Mouse (Mus musculus) MEL (cell line): ENCODE measurements around the gene Otud7b. TPM values are rescaled to one million over a fixed set of nuclear protein-coding genes. Genes with fewer than 3 reads are reported as not detected.
A peak's percentile ranks its signal among the peaks of the same experiment; 100 is the strongest.

Experiments used
- DNase-seq: peaks from one replicate; pipeline ENCODE4 v3.0.0; 2011; ENCODE audit warnings: low read depth, low spot score
- H3K27ac ChIP-seq: 2 replicates; pipeline ENCODE4 v1.5.1; 2012; ENCODE audit warnings: low read depth, mild to moderate bottlenecking, control low read depth, low read length, moderate library complexity; ENCODE audit not compliant: control insufficient read depth
- H3K27me3 ChIP-seq, 2 experiments: fragments of 150-350 bp in 1 of 2; sonication (generic) in 1 of 2; 2 replicates each; pipeline ENCODE4 v1.6.1; 2012; ENCODE audit warnings: low read length in 2 of 2, mild to moderate bottlenecking in 2 of 2, improper control_type of control experiment in 1 of 2, moderate library complexity in 1 of 2; ENCODE audit not compliant: insufficient read depth in 2 of 2, control insufficient read depth in 1 of 2
- H3K36me3 ChIP-seq, 2 experiments: 2 replicates each; pipeline ENCODE4 v1.6.1; 2012 to 2014; ENCODE audit warnings: low read length in 2 of 2, improper control_type of control experiment in 1 of 2, inconsistent platforms in 1 of 2, mild to moderate bottlenecking in 1 of 2; ENCODE audit not compliant: insufficient read depth in 2 of 2, control insufficient read depth in 1 of 2
- H3K4me1 ChIP-seq, 2 experiments: fragments of 150-350 bp in 1 of 2; sonication (generic) in 1 of 2; 2 replicates each; pipeline ENCODE4 v1.6.1; 2012; ENCODE audit warnings: low read length in 2 of 2, improper control_type of control experiment in 1 of 2, mild to moderate bottlenecking in 1 of 2; ENCODE audit not compliant: insufficient read depth in 2 of 2, control insufficient read depth in 1 of 2
- H3K4me3 ChIP-seq, 2 experiments: fragments of 150-350 bp in 1 of 2; sonication (generic) in 1 of 2; 2 replicates each; pipeline ENCODE4 v1.5.1; 2012; ENCODE audit warnings: low read depth in 2 of 2, low read length in 2 of 2, mild to moderate bottlenecking in 2 of 2, moderate library complexity in 2 of 2, control low read depth in 1 of 2, improper control_type of control experiment in 1 of 2; ENCODE audit not compliant: control insufficient read depth in 1 of 2, insufficient read depth in 1 of 2
- H3K79me2 ChIP-seq: 2 replicates; pipeline ENCODE4 v1.6.1; 2012; ENCODE audit warnings: mild to moderate bottlenecking, low read length, moderate library complexity; ENCODE audit not compliant: control insufficient read depth, poor library complexity, insufficient read depth
- H3K9ac ChIP-seq: 2 replicates; pipeline ENCODE4 v1.6.1; 2012; ENCODE audit warnings: low read depth, mild to moderate bottlenecking, control low read depth, low read length, moderate library complexity; ENCODE audit not compliant: control insufficient read depth, poor library complexity, severe bottlenecking
- H3K9me3 ChIP-seq: fragments of 150-350 bp; sonication (generic); replicated peaks from 2 replicates; pipeline ENCODE4 v1.6.1; 2012; ENCODE audit warnings: mild to moderate bottlenecking, low read length, improper control_type of control experiment, moderate library complexity; ENCODE audit not compliant: insufficient read depth
- ELF1 ChIP-seq: IDR thresholded peaks from 2 replicates; pipeline ENCODE4 v1.6.1; 2014; ENCODE audit warnings: low read depth, mild to moderate bottlenecking, inconsistent platforms, low read length, improper control_type of control experiment, moderate library complexity
- EP300 ChIP-seq, 2 experiments: IDR thresholded peaks; 2 replicates each; pipeline ENCODE4 v1.6.1; 2011; ENCODE audit warnings: improper control_type of control experiment in 2 of 2, low read length in 2 of 2, low read depth in 1 of 2, mild to moderate bottlenecking in 1 of 2
- ETS1 ChIP-seq: IDR thresholded peaks from 2 replicates; pipeline ENCODE4 v1.6.1; 2012; ENCODE audit warnings: low read depth, mild to moderate bottlenecking, inconsistent platforms, low read length, improper control_type of control experiment, moderate library complexity
- GATA1 ChIP-seq: IDR thresholded peaks from 2 replicates; pipeline ENCODE4 v1.6.1; 2011; ENCODE audit warnings: low read depth, low read length, improper control_type of control experiment
- JUND ChIP-seq: IDR thresholded peaks from 2 replicates; pipeline ENCODE4 v1.6.1; 2011; ENCODE audit warnings: low read depth, mild to moderate bottlenecking, improper control_type of control experiment, low read length
- KAT2A ChIP-seq: conservative IDR thresholded peaks from 2 replicates; pipeline ENCODE4 v1.6.1; 2012; ENCODE audit warnings: low read depth, low read length, improper control_type of control experiment, inconsistent platforms
- MAFK ChIP-seq: IDR thresholded peaks from 2 replicates; pipeline ENCODE4 v1.6.1; 2011; ENCODE audit warnings: low read depth, mild to moderate bottlenecking, low read length, improper control_type of control experiment, borderline replicate concordance
- POLR2A ChIP-seq, 2 experiments: IDR thresholded peaks; 2 replicates each; pipeline ENCODE4 v1.6.1; 2011 to 2012; ENCODE audit warnings: low read length in 2 of 2, mild to moderate bottlenecking in 2 of 2, control low read depth in 1 of 2, improper control_type of control experiment in 1 of 2, low read depth in 1 of 2, moderate library complexity in 1 of 2; ENCODE audit not compliant: control insufficient read depth in 1 of 2, insufficient read depth in 1 of 2, poor library complexity in 1 of 2
- SMC3 ChIP-seq: IDR thresholded peaks from 2 replicates; pipeline ENCODE4 v1.6.1; 2011; ENCODE audit warnings: low read depth, low read length, improper control_type of control experiment
- TCF12 ChIP-seq: IDR thresholded peaks from 2 replicates; pipeline ENCODE4 v1.6.1; 2014; ENCODE audit warnings: low read depth, mild to moderate bottlenecking, inconsistent platforms, low read length, improper control_type of control experiment, moderate library complexity
- UBTF ChIP-seq: IDR thresholded peaks from 2 replicates; pipeline ENCODE4 v1.6.1; 2012; ENCODE audit warnings: low read depth, mild to moderate bottlenecking, inconsistent platforms, low read length, improper control_type of control experiment, moderate library complexity, borderline replicate concordance; ENCODE audit not compliant: insufficient read depth
- ZKSCAN1 ChIP-seq: IDR thresholded peaks from 2 replicates; pipeline ENCODE4 v1.6.1; 2012; ENCODE audit warnings: low read depth, mild to moderate bottlenecking, inconsistent platforms, low read length, improper control_type of control experiment, moderate library complexity
- polyA plus RNA-seq, 2 experiments: library from polyadenylated mRNA; stranded (reverse) in 1 of 2; unstranded in 1 of 2; fragments of >175 nt in 1 of 2; fragments of >200 nt in 1 of 2; gene quantifications; 2 replicates each; pipeline versions ENCODE4 v1.2.1 to v1.2.4; 2012; ENCODE audit warnings: low replicate concordance in 2 of 2, low read depth in 1 of 2; ENCODE audit not compliant: insufficient read length in 2 of 2, insufficient read depth in 1 of 2, missing spikeins in 1 of 2
- total RNA-seq: library from RNA; depleted of rRNA; stranded (reverse); fragments of 300-350 nt; gene quantifications from 2 replicates; pipeline ENCODE4 v1.2.3, GENCODE M21; 2012

Otud7b gene
- total and polyA plus RNA-seq, 3 experiments, result 17.9 to 25.8 (median 24.4) TPM

- no peaks in the 10 kb centered on the region for H3K9me3 ChIP-seq
- H3K9ac ChIP-seq, result no peak overlapping the region
- H3K27me3 ChIP-seq, result no peaks in the 10 kb centered on the region
- no peak overlapping the region for H3K4me3 ChIP-seq
- no peaks in the 10 kb centered on the region for H3K79me2 ChIP-seq
- TF ChIP-seq ETS1, result 0 out of 2 replicates have a peak, but pooled peaks have one; percentile 16
- no peak for TF ChIP-seq SMC3
- peak; percentile 60 for DNase-seq
- H3K27ac ChIP-seq, result no peak overlapping the region
- peaks cover 9% of the 10 kb centered on the region in 2 experiments; a peak in 3 of 4 replicates for H3K4me1 ChIP-seq
- peaks cover 16 to 19% of the 10 kb centered on the region in 2 experiments for H3K36me3 ChIP-seq
Observed at GRCm38 (mm10) chr3:96151836-96152235, 47.5 kb downstream of the Otud7b start.

- Histone ChIP-seq H3K36me3 (peaks cover 15 to 16% of the 10 kb centered on the region in 2 experiments), H3K27ac (no peak overlapping the region)
Observed at GRCm38 (mm10) chr3:96152611-96153010, 48.3 kb downstream of the Otud7b start.

DNA sequence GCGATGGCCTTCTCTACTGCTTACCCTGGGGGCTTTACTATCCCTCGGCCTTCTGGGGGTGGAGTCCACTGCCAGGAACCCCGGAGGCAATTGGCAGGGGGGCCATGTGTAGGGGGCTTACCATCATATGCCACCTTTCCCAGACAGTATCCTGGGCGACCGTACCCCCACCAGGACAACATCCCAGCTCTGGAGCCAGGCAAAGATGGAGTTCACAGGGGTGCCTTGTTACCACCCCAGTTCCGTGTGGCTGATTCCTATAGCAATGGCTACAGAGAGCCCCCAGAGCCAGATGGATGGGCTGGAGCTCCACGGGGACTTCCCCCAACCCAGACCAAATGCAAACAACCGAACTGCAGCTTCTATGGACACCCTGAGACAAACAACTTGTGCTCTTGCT lies 51.2 kb downstream of the Otud7b start:
- H3K79me2 ChIP-seq, result no peaks in the 10 kb centered on the region

More at GRCm38 (mm10) chr3:96152611-96153010, 48.3 kb downstream of the Otud7b start:
- Histone ChIP-seq H3K4me1 (peaks cover 8 to 9% of the 10 kb centered on the region in 2 experiments; a peak in 3 of 4 replicates), H3K9ac (no peak overlapping the region), H3K27me3 (no peaks in the 10 kb centered on the region), H3K4me3 (no peak overlapping the region), H3K9me3 (no peaks in the 10 kb centered on the region), H3K79me2 (no peaks in the 10 kb centered on the region)
- no peak for DNase-seq
- TF ChIP-seq UBTF, result no peak
- TF ChIP-seq TCF12, result no peak
- TF ChIP-seq KAT2A, result no peak
- no peak for TF ChIP-seq JUND
- TF ChIP-seq ZKSCAN1, result no peak
- TF ChIP-seq EP300 (IDR thresholded peaks at IDR 0.05; ENCODE audit: low read depth in 1 of 2, low read length in 2 of 2), result no peak
- TF ChIP-seq GATA1, result no peak
- TF ChIP-seq ELF1, result no peak

More for the DNA sequence above, 51.2 kb downstream of the Otud7b start:
- no peak overlapping the region for H3K4me3 ChIP-seq
- TF ChIP-seq POLR2A (IDR thresholded peaks at IDR 0.05; ENCODE audit: control insufficient read depth in 1 of 2, insufficient read depth in 1 of 2, low read depth in 1 of 2, low read length in 2 of 2, poor library complexity in 1 of 2) (0 out of 4 replicates have a peak, but pooled peaks of 1 of the 2 experiments have one; percentile 2), MAFK (no peak)
- TF ChIP-seq, all 39 proteins: peak for 1
- no peak for DNase-seq
- H3K9ac ChIP-seq, result no peak overlapping the region
- H3K27me3 ChIP-seq, result no peaks in the 10 kb centered on the region
- peaks cover 0 to 8% of the 10 kb centered on the region in 2 experiments; a peak in 2 of 4 replicates for H3K4me1 ChIP-seq
- no peak overlapping the region for H3K27ac ChIP-seq
- H3K9me3 ChIP-seq, result no peaks in the 10 kb centered on the region
- peaks cover 6 to 13% of the 10 kb centered on the region in 2 experiments for H3K36me3 ChIP-seq
